Mouse (Mus musculus): Measurements from ENCODE around the gene Ankrd39.

Ankrd39 gene

DNA sequence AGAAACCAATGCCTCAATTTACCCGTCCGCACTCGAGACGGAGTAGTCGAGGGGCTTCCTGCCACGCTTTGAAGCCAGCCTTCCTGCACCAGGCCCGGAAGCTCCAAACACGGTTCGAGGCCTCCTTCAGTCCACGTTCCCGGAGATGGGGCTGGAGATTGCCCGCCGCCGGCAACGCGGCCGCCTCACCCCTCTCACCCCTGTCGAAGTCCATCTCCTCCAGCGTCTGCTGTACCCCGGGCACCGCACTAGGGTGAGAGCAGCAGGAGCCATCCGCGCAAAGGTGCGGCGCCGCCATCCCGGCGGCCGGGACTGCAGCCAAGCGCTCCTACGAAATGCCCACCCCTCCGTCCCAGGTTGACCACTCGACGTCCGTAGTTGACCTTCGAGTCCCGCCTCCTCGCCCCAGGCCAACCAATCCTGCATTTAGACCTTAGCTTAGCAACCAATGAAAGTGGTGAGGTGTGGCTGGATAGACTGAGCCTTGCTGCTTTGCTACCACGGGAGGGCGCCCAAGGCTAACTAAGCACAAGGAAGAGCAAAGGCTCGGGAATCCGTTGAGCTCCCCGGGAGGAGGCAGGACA is at the start of gene Ankrd39:
TSS of gene Ankrd39 (minus strand) at position 558 of the 584 bp plus-strand sequence.
- in situ Hi-C loops (cut with MboI; ENCODE audit: low pct_unique_long_range_greater_than_20kb in 1 of 2, low sequenced_read_pairs in 2 of 2, unreplicated experiment in 1 of 2), result loop anchor here (10.0 kb wide), 2 partner anchors 188 to 198 kb away; no protein-coding TSS in a partner anchor

DNA sequence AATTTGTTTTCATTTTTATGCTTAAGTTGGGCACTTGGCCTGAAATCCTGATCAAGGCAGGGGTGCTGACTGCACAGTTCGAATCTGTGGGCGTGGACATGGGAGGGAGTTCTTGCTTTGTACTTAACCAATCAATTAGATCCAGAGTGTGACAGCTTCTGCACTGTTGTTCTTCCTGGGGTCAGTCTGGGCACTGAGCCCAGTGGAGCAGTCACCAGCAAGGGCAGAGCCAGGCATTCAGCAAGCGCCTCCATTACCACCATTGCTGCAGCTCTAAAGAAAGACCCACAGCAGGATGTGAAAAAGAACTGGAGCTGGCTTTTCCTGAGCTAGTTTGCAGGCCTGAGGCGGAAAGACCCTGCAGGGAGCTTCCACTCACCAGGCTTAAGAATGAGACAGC is 48.9 kb upstream of the Ankrd39 start:
- in situ Hi-C loops (cut with MboI; ENCODE audit: low pct_unique_long_range_greater_than_20kb in 1 of 2, low sequenced_read_pairs in 2 of 2, unreplicated experiment in 1 of 2), result no loop called here

DNA sequence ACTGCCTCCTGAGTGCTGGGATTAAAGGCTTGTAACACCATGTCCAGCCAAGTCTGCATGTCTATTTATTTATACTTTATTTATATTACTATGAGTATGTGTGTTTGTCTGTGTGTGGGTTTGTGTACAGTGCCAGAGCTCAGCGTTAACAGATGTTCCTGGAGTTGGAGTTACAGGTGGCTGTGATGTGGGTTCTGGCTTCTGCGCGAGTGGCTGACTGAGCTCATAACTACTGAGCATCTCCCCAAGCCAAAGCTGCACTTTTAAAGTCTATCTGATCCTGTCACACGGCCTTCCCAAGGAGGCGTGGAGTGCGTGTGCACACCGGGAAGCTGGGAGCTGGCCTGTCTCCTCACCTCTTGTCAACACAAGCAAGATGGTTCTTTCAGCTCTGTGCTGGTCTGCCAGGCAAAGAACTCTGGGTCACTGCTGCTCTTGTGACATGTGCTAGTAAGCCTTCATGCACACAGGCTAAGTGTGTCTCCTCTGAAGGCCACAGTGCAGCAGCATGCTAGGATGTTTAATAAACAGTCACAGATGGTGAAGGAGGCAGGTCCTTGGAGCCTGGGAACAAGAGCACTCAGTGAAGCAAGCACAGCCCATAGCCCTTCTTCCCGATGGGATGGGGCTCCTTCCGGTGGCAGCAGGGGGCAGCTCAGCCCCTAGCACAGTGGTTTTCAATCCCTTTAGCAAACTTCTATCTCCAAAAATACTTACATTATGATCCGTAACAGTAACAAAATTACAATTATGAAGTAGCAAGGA is 48.1 kb upstream of the Ankrd39 start:
- in situ Hi-C loops (cut with MboI; ENCODE audit: low pct_unique_long_range_greater_than_20kb in 1 of 2, low sequenced_read_pairs in 2 of 2, unreplicated experiment in 1 of 2), result no loop called here

DNA sequence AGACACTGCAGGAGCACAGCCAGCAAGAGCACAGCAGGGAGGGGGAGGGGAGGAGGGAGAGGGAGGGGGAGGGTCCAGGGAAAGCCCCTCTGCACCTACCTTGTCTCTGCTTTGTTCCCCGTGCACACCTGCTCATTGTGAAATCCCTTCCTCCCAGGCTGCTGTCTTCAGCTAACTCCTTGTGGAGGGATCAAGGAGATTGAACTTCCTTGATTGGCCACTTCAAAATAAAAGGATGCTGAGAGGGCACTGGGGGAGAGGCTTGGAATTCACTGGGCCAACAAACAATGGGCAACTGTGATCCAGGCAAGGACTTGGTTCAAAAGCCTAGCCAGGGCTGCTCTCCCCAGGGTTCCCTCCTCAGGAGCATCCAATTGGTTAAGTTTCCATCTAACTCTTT is 45.9 kb upstream of the Ankrd39 start:
- in situ Hi-C loops (cut with MboI; ENCODE audit: low pct_unique_long_range_greater_than_20kb in 1 of 2, low sequenced_read_pairs in 2 of 2, unreplicated experiment in 1 of 2), result no loop called here

DNA sequence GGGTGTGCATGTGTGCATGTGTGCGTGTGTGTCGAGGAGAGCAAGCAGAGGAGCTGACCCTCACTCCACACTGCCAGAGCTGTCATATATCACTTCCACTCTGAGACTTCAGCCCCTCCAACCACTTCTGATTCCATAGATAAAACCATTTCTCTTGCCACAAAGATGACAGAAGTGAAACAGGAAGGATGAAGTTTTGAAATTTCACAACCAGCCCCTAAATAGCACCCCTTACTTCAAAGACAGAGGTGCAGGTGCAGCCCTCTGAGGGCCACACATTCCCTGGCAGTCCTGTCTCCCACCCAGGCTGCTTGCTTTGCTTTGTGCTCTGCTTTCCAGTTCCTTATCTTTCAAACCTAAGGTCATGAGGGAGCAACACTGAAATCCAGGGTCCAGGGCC is 44.2 kb upstream of the Ankrd39 start:
- in situ Hi-C loops (cut with MboI; ENCODE audit: low pct_unique_long_range_greater_than_20kb in 1 of 2, low sequenced_read_pairs in 2 of 2, unreplicated experiment in 1 of 2), result no loop called here

DNA sequence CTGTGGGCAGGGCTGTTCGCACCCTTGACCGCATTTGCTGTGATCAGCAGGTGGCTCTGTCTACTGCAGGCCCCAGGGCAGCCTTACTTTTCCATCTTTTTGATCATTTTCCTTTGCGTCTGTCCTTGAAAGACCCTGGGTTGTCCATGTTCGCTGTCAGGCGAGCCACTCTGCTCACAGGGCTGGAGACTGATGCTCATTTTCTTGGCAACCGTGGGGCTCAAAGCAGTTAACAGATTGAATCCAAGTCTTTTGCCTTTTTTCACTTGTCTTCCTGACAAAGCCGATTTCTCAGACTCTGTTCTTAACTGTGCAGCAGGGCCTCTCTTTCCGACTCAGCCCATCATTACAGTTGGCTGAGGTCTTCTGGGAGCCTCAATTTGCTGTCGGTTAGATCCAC is 43.4 kb upstream of the Ankrd39 start:
- in situ Hi-C loops (cut with MboI; ENCODE audit: low pct_unique_long_range_greater_than_20kb in 1 of 2, low sequenced_read_pairs in 2 of 2, unreplicated experiment in 1 of 2), result no loop called here

DNA sequence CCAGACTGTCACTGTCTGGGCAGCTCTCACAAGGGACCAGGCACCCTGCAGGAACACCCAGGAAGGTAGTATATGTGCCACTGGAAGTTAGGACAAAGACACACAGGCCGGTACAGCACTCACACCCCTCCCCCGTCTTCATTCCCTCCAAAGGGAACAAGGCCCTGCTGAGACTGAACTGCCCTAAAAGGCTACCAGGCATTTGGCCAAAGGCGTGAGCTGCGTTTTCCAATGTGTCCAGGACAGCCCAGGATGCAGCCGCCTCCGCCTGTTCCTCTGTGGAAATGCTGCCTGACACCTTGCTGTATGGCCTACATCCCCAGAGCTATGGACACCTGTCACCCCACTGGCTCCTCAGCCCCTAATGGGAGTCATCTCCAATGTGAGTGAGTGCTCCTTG is 42.2 kb upstream of the Ankrd39 start:
- in situ Hi-C loops (cut with MboI; ENCODE audit: low pct_unique_long_range_greater_than_20kb in 1 of 2, low sequenced_read_pairs in 2 of 2, unreplicated experiment in 1 of 2), result no loop called here

DNA sequence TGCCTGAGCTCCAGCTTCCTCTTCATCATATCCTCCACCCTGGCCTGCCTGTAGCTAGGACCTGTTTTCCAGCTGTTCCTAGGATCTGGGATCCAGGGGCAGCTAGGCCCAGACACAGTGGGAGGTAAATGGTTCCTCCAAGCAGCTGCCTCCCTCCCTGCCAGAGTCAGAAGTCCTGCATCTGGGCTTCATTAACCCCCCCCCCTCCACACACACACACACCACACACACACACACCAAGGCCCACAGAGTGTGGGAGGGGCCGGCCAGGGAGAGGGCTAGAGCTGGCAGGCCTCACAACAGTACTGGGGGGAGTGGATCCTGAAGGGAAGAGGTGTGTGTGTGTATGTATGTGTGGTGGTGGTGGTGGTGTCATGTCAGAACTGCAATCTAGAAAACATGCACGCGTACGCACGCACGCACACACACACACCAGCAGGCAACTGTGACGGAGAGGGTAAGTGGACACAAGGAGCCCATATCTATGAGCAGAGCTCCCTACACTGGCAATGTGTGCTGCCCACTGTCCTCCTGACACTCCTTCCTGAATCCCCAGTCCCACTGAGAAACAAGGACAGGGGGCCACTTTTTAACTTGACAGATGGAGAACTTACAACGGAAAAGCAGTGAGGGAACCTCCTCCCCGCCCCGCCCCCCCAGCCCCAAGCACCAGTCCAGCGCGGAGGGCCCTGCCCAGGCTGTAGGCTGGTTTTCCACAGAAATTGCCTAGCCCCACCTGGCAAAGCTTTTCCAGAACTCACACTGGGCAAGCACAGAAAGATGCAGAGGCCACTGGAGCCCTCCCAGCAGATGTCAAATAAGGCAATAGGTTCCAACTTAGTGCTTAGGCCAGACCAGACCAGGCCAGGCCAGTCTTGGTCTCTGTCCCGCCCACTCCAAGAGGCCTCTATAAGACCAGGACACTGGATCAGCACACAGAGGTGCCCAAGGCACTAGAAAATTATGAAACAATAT is 41.5 kb upstream of the Ankrd39 start:
- in situ Hi-C loops (cut with MboI; ENCODE audit: low pct_unique_long_range_greater_than_20kb in 1 of 2, low sequenced_read_pairs in 2 of 2, unreplicated experiment in 1 of 2), result no loop called here

DNA sequence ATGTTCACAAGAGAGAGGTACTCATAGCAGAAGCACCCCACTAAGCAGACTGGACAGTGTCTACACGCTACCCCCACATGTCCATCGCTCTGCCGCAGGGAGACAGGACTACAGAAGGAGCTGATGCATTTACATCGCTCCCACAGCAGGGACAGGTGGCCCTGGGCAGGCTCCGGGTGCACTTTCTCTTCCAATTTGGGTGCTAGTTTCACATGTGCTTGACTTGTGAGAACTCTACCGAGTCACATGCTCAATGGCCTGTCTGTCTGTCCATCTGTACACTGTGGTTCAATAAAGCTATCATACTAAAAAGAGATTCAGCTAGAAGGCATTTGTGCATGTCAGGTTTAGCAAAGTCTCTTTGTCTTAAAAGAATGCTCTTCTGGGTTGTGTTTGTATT is 40.6 kb upstream of the Ankrd39 start:
- in situ Hi-C loops (cut with MboI; ENCODE audit: low pct_unique_long_range_greater_than_20kb in 1 of 2, low sequenced_read_pairs in 2 of 2, unreplicated experiment in 1 of 2), result no loop called here

DNA sequence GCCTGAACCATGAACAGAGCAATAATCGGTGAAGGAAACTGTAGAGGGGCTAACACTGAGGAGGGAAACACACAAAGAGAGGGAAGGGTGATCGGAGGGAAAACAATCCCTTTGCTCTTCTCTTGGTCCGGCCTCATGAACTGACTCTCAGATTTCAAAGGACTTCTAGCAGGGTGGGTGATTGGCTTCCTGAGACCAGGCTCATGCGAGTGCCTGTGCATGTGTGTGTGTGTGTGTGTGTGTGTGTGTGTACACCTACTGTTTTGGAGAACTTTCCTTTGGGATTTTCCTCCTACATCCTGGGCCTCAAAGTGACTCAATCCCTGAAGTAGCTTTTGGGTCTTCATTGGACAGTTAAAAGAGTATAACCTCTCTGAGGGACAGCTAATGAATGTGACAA is 39.0 kb upstream of the Ankrd39 start:
- in situ Hi-C loops (cut with MboI; ENCODE audit: low pct_unique_long_range_greater_than_20kb in 1 of 2, low sequenced_read_pairs in 2 of 2, unreplicated experiment in 1 of 2), result no loop called here

DNA sequence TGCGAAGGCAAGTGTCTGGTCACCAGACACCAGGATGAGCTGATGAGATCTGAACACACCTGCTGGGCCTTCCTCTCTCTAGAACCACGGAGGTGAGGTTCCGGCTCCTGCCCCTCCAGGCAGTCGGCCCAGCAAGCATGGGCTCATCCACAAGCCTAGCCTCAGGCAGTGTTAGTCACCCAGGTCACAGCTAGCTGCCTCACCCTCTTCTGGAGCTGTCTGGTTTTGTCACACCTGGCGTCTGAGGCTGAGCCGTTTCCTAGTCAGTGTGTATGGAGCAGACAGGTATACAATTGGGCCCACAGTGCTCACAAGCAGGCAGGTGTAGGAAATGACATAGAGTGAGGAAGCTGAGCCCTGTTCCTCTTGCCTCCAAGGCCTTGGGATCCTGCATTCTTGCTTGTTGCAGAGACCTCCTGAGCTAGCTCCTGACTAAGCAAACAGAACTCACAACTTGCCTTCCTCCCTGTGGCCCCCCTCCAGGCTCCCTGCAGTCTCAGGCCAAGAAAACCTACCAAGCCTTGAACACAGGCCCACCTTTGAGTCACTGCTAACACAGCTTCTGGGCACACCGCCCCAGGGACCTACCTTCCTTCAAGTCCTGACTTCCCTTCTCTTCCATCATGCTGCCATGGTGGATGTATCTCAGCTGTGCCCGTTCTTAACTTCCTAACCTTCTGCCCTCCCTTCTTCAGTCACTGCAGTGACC is 36.3 kb upstream of the Ankrd39 start:
- in situ Hi-C loops (cut with MboI; ENCODE audit: low pct_unique_long_range_greater_than_20kb in 1 of 2, low sequenced_read_pairs in 2 of 2, unreplicated experiment in 1 of 2), result no loop called here

DNA sequence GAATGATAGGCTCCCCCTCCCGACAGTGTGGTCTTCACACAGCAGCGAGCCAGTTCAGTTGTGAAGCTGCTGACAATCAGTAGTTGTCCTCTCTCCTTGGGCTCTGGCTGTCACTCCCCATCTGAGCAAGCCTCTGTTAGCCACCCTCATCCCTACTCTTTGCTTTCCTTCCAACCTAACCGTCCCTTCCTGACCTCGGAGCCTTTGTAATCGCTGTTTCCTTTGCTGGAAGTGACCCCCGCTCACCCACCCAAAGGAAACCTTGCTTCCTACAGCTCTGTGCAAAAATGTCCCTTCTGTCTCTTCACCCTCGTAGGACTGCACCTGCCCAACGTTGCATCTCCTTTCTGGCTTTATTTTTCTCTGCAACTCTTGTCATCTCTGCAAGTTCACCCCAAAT is 35.0 kb upstream of the Ankrd39 start:
- in situ Hi-C loops (cut with MboI; ENCODE audit: low pct_unique_long_range_greater_than_20kb in 1 of 2, low sequenced_read_pairs in 2 of 2, unreplicated experiment in 1 of 2), result no loop called here

DNA sequence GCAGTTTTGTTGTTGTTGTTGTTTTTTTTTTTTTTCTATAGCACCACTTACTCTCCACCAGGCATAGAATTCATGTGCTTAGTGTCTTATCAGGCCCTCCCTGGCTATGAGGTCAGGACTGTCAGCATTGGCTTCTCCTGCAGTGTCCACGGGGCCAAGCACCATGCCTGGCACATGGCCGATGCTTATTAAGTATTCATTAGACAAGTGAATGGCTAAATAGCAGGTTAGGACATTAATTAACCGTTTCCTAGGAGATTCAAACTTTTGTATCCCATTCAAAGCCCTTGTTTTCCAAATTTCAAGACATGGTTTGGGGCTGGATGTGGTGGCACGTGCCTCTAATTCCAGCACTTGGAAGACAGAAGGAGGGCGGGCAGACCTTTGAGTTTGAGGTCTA is 34.0 kb upstream of the Ankrd39 start:
- in situ Hi-C loops (cut with MboI; ENCODE audit: low pct_unique_long_range_greater_than_20kb in 1 of 2, low sequenced_read_pairs in 2 of 2, unreplicated experiment in 1 of 2), result no loop called here

DNA sequence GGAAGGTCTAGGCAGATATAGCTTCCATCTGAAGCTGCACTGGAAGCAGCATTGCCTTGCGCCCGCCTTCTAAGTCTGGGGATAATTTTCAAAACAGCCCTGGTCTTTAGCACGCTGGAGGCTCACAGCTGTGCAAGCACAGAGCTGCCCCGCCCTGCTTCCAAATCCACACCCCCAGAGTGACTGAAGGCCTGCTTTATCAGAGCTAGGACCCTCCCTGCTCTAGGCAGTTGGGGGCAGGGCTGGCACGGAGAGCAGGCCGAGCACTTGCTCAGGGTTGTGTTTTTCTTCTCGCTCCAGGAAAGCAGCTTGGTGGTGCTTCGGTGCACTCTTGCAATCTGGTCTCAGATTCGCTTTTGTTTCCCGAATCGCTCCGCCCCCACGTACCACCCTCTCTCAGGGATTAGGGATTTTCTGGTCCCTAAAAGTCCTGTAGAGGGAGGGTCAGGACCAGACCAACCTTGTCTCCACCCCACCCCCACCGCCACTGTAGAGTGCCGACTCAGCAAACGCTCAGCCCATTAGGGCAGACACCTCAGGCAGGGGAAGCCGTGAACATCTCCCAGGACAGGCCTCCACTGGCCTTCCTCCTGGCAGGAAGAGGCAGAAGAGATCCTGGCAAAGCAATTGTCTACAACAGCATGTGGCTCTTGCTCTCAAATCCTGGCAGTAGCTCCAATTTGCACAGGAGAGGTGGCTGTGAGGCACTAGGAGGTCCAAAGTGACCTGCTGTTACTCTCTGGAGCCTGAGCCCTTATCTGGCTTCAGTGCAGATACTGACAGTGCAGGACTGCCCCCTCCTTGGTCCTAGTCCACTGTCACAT is 33.4 kb upstream of the Ankrd39 start:
- in situ Hi-C loops (cut with MboI; ENCODE audit: low pct_unique_long_range_greater_than_20kb in 1 of 2, low sequenced_read_pairs in 2 of 2, unreplicated experiment in 1 of 2), result no loop called here

DNA sequence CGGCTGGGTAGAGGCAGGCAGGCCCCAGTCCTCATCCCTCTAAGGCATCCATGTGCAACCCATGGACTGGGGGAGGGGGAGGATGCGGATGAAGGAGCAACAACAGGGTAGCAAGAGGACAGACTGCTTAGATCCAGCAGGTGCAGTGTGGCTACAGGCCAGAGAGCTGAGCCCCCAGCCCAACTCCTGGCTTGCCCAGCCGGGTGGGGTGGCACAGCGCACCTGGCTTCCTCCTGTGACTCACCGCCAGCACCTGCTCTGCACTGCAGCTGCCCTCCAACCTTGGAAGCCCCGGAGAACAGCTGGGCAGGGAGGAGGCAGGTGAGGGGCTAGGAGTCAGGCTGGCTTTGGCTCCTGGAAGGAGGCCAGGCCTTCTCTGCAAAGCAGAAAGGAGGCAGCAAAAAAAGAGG is 32.7 kb upstream of the Ankrd39 start:
- in situ Hi-C loops (cut with MboI; ENCODE audit: low pct_unique_long_range_greater_than_20kb in 1 of 2, low sequenced_read_pairs in 2 of 2, unreplicated experiment in 1 of 2), result no loop called here

DNA sequence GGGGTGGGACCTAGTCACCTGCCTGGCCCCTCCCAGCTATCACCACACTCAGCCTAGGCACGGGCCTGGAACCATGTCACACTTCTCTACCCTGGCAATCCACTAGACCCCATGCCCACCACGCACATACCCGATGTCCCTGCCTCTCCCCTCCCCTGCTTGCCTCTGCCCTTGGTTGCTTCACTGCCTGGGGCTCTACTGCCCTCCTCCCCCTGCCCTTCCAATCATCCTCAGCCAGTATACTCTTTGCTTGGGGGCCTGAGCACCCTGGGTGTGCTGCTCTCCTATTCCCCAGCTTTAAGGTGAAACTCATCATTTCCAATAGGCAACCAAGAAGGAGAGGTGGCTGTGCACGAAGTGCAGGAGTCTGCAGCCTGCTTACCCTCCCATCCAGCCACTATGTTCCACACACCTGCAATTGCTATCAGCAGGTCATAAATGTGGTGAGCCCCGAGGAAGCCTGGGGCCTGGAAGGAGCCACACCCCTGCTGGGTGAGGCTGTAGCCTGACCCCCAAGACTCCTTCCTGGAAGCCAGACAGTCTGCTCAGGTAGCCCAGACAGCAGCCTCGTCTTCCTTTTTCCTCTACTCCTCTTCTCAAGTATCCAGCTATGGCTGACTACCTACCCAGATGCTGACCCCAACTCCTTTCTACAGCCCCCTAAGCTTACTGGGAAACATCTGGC is 29.9 kb upstream of the Ankrd39 start:
- in situ Hi-C loops (cut with MboI; ENCODE audit: low pct_unique_long_range_greater_than_20kb in 1 of 2, low sequenced_read_pairs in 2 of 2, unreplicated experiment in 1 of 2), result no loop called here

DNA sequence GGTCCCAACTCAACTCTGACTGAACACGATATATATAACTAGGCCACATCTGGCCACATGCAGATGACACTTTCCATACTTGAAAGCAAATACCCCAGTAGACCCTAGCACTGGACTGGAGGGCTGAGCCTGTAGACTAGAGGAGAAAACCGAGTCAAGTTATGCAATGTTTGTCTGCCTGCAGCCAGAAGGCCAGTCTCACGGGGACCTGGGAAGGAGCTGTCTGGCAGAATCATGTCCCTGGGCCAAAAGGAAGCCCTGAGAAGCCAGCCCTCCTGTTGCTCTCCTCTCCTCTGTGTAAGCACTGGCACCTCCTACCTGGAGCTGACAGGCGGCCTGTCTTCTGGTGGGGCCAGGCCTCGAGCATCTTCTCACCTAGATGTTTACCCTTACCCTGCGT is 28.1 kb upstream of the Ankrd39 start:
- in situ Hi-C loops (cut with MboI; ENCODE audit: low pct_unique_long_range_greater_than_20kb in 1 of 2, low sequenced_read_pairs in 2 of 2, unreplicated experiment in 1 of 2), result no loop called here
